Mouse (Mus musculus) testis, adult 2 months (tissue): Measurements from ENCODE around the gene Got1.

Experiments
- CTCF ChIP-seq: fragments of 200-500 bp; IDR thresholded peaks from 2 replicates; pipeline ENCODE4 v1.5.1; 2012; ENCODE audit warnings: low read depth, mild to moderate bottlenecking, inconsistent platforms, low read length, moderate library complexity; ENCODE audit not compliant: control insufficient read depth, insufficient read depth, insufficient replicate concordance
- POLR2A ChIP-seq: fragments of 200-500 bp; IDR thresholded peaks from 2 replicates; pipeline ENCODE4 v1.6.1; 2012; ENCODE audit warnings: low read depth, mild to moderate bottlenecking, inconsistent platforms, low read length, moderate library complexity; ENCODE audit not compliant: control insufficient read depth

DNA sequence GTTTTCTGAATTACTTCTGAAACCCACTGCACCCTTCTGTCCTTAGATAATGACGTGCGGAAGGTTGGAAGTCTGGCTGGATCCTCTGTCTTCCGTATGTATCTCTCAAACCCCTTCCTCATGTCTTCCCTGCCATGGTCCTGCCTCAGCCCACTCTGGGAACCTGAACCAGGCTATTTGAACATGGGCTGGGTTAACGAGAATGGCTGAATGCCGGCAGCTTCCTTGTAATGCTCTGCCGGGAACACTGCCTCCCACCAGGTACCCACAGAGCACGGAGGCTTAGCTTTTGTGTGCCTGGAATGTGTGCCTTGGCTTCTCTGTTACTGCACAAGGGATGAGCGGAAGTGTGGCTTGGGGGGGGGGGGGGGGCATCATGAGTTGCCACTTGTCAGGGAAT lies 52.1 kb downstream of the Got1 start:
- no peak for TF ChIP-seq POLR2A
- TF ChIP-seq CTCF: no peak
